Mouse (Mus musculus): Measurements from ENCODE around the gene Lcn12. TPM values are rescaled to one million over a fixed set of nuclear protein-coding genes. Genes with fewer than 3 reads are reported as not detected.

Lcn12 gene
- total RNA-seq, 2 experiments from 2014 or later = not detected

GRCm38 (mm10) chr2:25484901-25485647, 8.6 kb downstream of the Lcn12 start:
- Histone ChIP-seq H3K4me3 (no peak overlapping the region), H3K27ac (no peak overlapping the region)
- DNase-seq = peak; percentile 68
- TF ChIP-seq CTCF (IDR thresholded peaks at IDR 0.05) = no peak
- intact Hi-C loops (cut with DNase I) = no loop called here

DNA sequence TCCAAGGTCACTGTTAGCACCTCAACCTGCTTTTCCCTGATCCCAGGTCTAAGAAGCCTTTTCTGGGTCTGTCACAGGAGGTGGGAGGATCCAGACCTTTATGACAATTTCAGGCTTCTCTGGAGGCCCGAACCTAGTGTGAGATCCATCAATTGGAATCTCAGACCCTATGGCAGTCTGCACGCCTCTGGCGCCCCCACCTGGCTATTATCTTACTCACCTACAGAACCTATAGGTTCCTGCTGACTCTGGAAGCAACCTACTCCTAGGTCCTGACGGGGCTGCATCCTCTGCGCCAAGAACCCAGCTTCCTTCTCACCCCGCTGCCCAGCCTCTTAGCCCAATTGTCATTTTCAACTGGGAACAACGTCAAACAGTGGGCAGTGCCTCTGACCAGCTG, 10.7 kb downstream of the Lcn12 start:
- no peak for DNase-seq
- TF ChIP-seq CTCF (IDR thresholded peaks at IDR 0.05) = peak; percentile 62
- no peak overlapping the region for H3K27ac ChIP-seq
- intact Hi-C loops (cut with DNase I) = loop anchor here (1.0 kb wide), 1 partner anchor 61 kb away; no protein-coding TSS in a partner anchor
- H3K4me3 ChIP-seq = no peak overlapping the region

DNA sequence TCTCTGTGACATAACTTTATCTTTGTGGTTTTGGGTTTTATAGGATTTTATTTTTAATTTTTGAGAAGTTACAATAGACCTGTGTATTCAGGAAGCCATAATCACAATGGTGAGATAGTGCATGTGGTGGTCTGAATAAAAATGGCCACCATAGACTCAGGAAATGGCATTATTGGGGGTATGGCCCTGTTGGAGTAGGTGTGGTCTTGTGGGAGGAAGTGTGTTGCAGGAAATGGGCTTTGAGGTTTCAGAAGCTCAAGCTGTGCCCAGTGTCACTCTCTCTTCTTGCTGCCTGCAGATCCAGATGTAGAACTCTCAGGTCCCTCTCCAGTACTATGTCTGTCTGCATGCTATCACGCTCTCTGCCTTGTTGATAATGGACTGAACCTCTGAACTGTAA, 13.2 kb downstream of the Lcn12 start:
- H3K27ac ChIP-seq = no peak overlapping the region
- intact Hi-C loops (cut with DNase I) = no loop called here
- DNase-seq = no peak
- no peak overlapping the region for H3K4me3 ChIP-seq
- TF ChIP-seq CTCF (IDR thresholded peaks at IDR 0.05) = no peak

- Histone ChIP-seq H3K4me3 (no peak overlapping the region), H3K27ac (no peak overlapping the region)
- intact Hi-C loops (cut with DNase I) = no loop called here
- TF ChIP-seq CTCF (IDR thresholded peaks at IDR 0.05) = no peak
- no peak for DNase-seq
These were observed 14.0 kb downstream of the Lcn12 start for GRCm38 (mm10) chr2:25479551-25480311.

- no peak for TF ChIP-seq CTCF (IDR thresholded peaks at IDR 0.05)
- no peak overlapping the region for H3K4me3 ChIP-seq
- peak overlapping the region; percentile 50 for H3K27ac ChIP-seq
- intact Hi-C loops (cut with DNase I) = no loop called here
- DNase-seq = peak; percentile 81
These were observed 15.6 kb downstream of the Lcn12 start for GRCm38 (mm10) chr2:25477967-25478675.

- intact Hi-C loops (cut with DNase I) = no loop called here
- no peak overlapping the region for H3K4me3 ChIP-seq
- TF ChIP-seq CTCF (IDR thresholded peaks at IDR 0.05) = no peak
- peak overlapping the region; percentile 50; the same call in 1 of the 2 replicates for H3K27ac ChIP-seq
- DNase-seq = no peak
These were observed 16.2 kb downstream of the Lcn12 start for GRCm38 (mm10) chr2:25477541-25477940.

- TF ChIP-seq CTCF (IDR thresholded peaks at IDR 0.05) = no peak
- no peak overlapping the region for H3K27ac ChIP-seq
- intact Hi-C loops (cut with DNase I) = no loop called here
- DNase-seq = no peak
- no peak overlapping the region for H3K4me3 ChIP-seq
These were observed 21.2 kb downstream of the Lcn12 start for GRCm38 (mm10) chr2:25472550-25472949.

GRCm38 (mm10) chr2:25469969-25470368, 23.7 kb downstream of the Lcn12 start, which contains the start of gene Ptgds:
Gene Ptgds, minus strand, starts transcription at chr2:25470046.
- DNase-seq = no peak
- intact Hi-C loops (cut with DNase I) = no loop called here
- no peak for TF ChIP-seq CTCF (IDR thresholded peaks at IDR 0.05)
- no peak within 1 kb of the TSS for H3K27ac ChIP-seq
- H3K4me3 ChIP-seq = no peak within 1 kb of the TSS

GRCm38 (mm10) chr2:25468962-25469915, 24.5 kb downstream of the Lcn12 start:
- intact Hi-C loops (cut with DNase I) = no loop called here
- TF ChIP-seq CTCF (IDR thresholded peaks at IDR 0.05) = no peak
- no peak overlapping the region for H3K27ac ChIP-seq
- DNase-seq = no peak
- no peak overlapping the region for H3K4me3 ChIP-seq

- Histone ChIP-seq H3K4me3 (no peak overlapping the region), H3K27ac (no peak overlapping the region)
- no peak for TF ChIP-seq CTCF (IDR thresholded peaks at IDR 0.05)
- intact Hi-C loops (cut with DNase I) = no loop called here
- DNase-seq = no peak
These were observed 26.0 kb downstream of the Lcn12 start for GRCm38 (mm10) chr2:25467606-25468303.

All from gastrocnemius, adult 2 months (tissue).